Mouse (Mus musculus): ENCODE data around the gene Trim61.
"Not testable (repeated sequence)": the region's sequence is repeated elsewhere in the genome, so short reads cannot be mapped to it uniquely, and the experiment has no call there.

Trim61 gene

GRCm38 (mm10) chr8:65018423-65018822, at the start of gene Trim61, which contains the start of gene Trim60:
Gene Trim61 (minus strand): TSS chr8:65018523.
Gene Trim60 (minus strand): TSS chr8:65018584.
- no peak for DNase-seq (ENCODE audit: low spot score in 2 of 2)

GRCm38 (mm10) chr8:65067694-65068472, 49.6 kb upstream of the Trim61 start:
- DNase-seq (ENCODE audit: low spot score in 2 of 2), result no peak

- DNase-seq (ENCODE audit: low spot score in 2 of 2), result no peak
Observed at GRCm38 (mm10) chr8:65067031-65067430, 48.7 kb upstream of the Trim61 start.

GRCm38 (mm10) chr8:65065622-65066021, 47.3 kb upstream of the Trim61 start:
- no peak for DNase-seq (ENCODE audit: low spot score in 2 of 2)

- DNase-seq (ENCODE audit: low spot score in 2 of 2), result no peak
Observed at GRCm38 (mm10) chr8:65064071-65064470, 45.7 kb upstream of the Trim61 start.

- no peak for DNase-seq (ENCODE audit: low spot score in 2 of 2)
Observed at GRCm38 (mm10) chr8:65062195-65062594, 43.9 kb upstream of the Trim61 start.

- DNase-seq (ENCODE audit: low spot score in 2 of 2), result no peak
Observed at GRCm38 (mm10) chr8:65056722-65057121, 38.4 kb upstream of the Trim61 start.

GRCm38 (mm10) chr8:65053968-65054367, 35.6 kb upstream of the Trim61 start:
- no peak for DNase-seq (ENCODE audit: low spot score in 2 of 2)

GRCm38 (mm10) chr8:65053554-65053953, 35.2 kb upstream of the Trim61 start:
- no peak for DNase-seq (ENCODE audit: low spot score in 2 of 2)

- DNase-seq (ENCODE audit: low spot score in 2 of 2), result no peak
Observed at GRCm38 (mm10) chr8:65047801-65048200, 29.5 kb upstream of the Trim61 start.

GRCm38 (mm10) chr8:65047193-65047592, 28.9 kb upstream of the Trim61 start:
- no peak for DNase-seq (ENCODE audit: low spot score in 2 of 2)

- DNase-seq (ENCODE audit: low spot score in 2 of 2), result no peak
Observed at GRCm38 (mm10) chr8:65046565-65046964, 28.2 kb upstream of the Trim61 start.

GRCm38 (mm10) chr8:65037117-65037533, 18.8 kb upstream of the Trim61 start, which contains the start of gene Apela:
Gene Apela (minus strand): TSS chr8:65037336.
- peak; percentile 23 to 26 for DNase-seq (ENCODE audit: low spot score in 2 of 2)

- no peak for DNase-seq (ENCODE audit: low spot score in 2 of 2)
Observed at GRCm38 (mm10) chr8:65034136-65034535, 15.8 kb upstream of the Trim61 start.

- no peak for DNase-seq (ENCODE audit: low spot score in 2 of 2)
Observed at GRCm38 (mm10) chr8:65033056-65033455, 14.7 kb upstream of the Trim61 start.

GRCm38 (mm10) chr8:65032107-65032506, 13.8 kb upstream of the Trim61 start:
- no peak for DNase-seq (ENCODE audit: low spot score in 2 of 2)

GRCm38 (mm10) chr8:65030735-65031485, 12.6 kb upstream of the Trim61 start:
- no peak for DNase-seq (ENCODE audit: low spot score in 2 of 2)

GRCm38 (mm10) chr8:65029776-65030175, 11.5 kb upstream of the Trim61 start:
- no peak for DNase-seq (ENCODE audit: low spot score in 2 of 2)

- no peak for DNase-seq (ENCODE audit: low spot score in 2 of 2)
Observed at GRCm38 (mm10) chr8:65028959-65029686, 10.8 kb upstream of the Trim61 start.

GRCm38 (mm10) chr8:65022485-65022884, 4.2 kb upstream of the Trim61 start:
- DNase-seq (ENCODE audit: low spot score in 2 of 2), result peak; percentile 53 to 76

GRCm38 (mm10) chr8:65007616-65008015, 10.7 kb downstream of the Trim61 start:
- DNase-seq (ENCODE audit: low spot score in 2 of 2), result not testable (repeated sequence)

- no peak for DNase-seq (ENCODE audit: low spot score in 2 of 2)
Observed at GRCm38 (mm10) chr8:64998806-64999365, 19.4 kb downstream of the Trim61 start.

Measured in right cerebral cortex, postnatal 10 days (tissue).